Mouse (Mus musculus) thymus, adult 2 months (tissue): ENCODE data around the gene Plaa. TPM values are rescaled to one million over a fixed set of nuclear protein-coding genes. Genes with fewer than 3 reads are reported as not detected.

Source experiments
- DNase-seq: peaks from one replicate; pipeline ENCODE4 v3.0.0; 2021
- H3K27ac ChIP-seq: fragments of 200-500 bp; 2 replicates; pipeline ENCODE4 v1.5.1; 2012; ENCODE audit warnings: low read length, control low read depth; ENCODE audit not compliant: control insufficient read depth, insufficient read depth
- H3K27me3 ChIP-seq: fragments of 200-500 bp; 2 replicates; pipeline ENCODE4 v1.6.1; 2012; ENCODE audit warnings: mild to moderate bottlenecking, low read length, moderate library complexity, mixed read lengths; ENCODE audit not compliant: control insufficient read depth, insufficient read depth
- H3K36me3 ChIP-seq: fragments of 200-500 bp; 2 replicates; pipeline ENCODE4 v1.6.1; 2012; ENCODE audit warnings: mild to moderate bottlenecking, low read length, moderate library complexity; ENCODE audit not compliant: control insufficient read depth, insufficient read depth
- H3K4me1 ChIP-seq: fragments of 200-500 bp; replicated peaks from 2 replicates; pipeline ENCODE4 v1.6.1; 2012; ENCODE audit warnings: low read length; ENCODE audit not compliant: control insufficient read depth, insufficient read depth
- H3K4me3 ChIP-seq: fragments of 200-500 bp; 2 replicates; pipeline ENCODE4 v1.5.1; 2012; ENCODE audit warnings: mild to moderate bottlenecking, low read length, control low read depth, moderate library complexity; ENCODE audit not compliant: control insufficient read depth, insufficient read depth
- CTCF ChIP-seq: fragments of 200-500 bp; IDR thresholded peaks from 2 replicates; pipeline ENCODE4 v1.5.1; 2012; ENCODE audit warnings: mild to moderate bottlenecking, control low read depth, low read length, moderate library complexity, borderline replicate concordance; ENCODE audit not compliant: control insufficient read depth, poor library complexity, insufficient read depth; ENCODE audit errors: extremely low read depth
- POLR2A ChIP-seq: fragments of 200-500 bp; IDR thresholded peaks from 2 replicates; pipeline ENCODE4 v1.6.1; 2012; ENCODE audit warnings: mild to moderate bottlenecking, low read length, control low read depth, moderate library complexity; ENCODE audit not compliant: control insufficient read depth, poor library complexity, insufficient read depth; ENCODE audit errors: extremely low read depth
- WGBS: fragments of 180-500 bp; shearing (Covaris S2); methylation state at CpG from one replicate; pipeline ENCODE4 v1.1.7; 2018; 5-methylcytosine and 5-hydroxymethylcytosine counted together
- polyA plus RNA-seq: library from polyadenylated mRNA; depleted of rRNA; stranded (reverse); fragments of >200 nt; gene quantifications from 2 replicates; pipeline ENCODE4 v1.2.3, GENCODE M21; 2012; rRNA removed

The Plaa gene
- polyA plus RNA-seq, 1 experiment, result 89.9 TPM

DNA sequence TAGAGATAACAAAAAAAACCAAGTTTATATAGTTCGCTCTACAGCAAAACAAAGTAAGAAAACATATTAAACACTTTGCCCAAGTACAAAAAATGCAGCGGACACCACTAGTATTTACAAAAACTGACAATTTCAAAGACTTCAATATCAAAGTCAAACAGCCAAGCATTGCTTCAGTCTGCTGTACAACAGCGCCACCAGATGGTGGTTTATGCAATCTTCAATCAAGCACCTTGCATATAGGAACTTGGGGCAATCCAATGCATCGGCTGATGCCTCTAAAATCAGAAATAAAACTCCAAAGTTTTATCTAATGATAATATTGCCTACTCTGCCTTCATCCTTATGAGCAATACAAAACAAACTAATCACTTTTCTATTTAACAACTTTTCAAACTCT lies 85.4 kb downstream of the Plaa start:
- no peak for TF ChIP-seq CTCF
- TF ChIP-seq POLR2A, result no peak
- peak; percentile 19 for DNase-seq

More for the DNA sequence above, 85.4 kb downstream of the Plaa start:
- H3K27me3 ChIP-seq, result no peaks in the 10 kb centered on the region
- H3K27ac ChIP-seq, result no peak overlapping the region
- H3K4me3 ChIP-seq, result no peak overlapping the region
- H3K4me1 ChIP-seq, result no peaks in the 10 kb centered on the region
- 77% methylated on average over 4 of the region's 4 CpGs for WGBS
- H3K36me3 ChIP-seq, result no peaks in the 10 kb centered on the region

Other genes with a start within 250 kb of the Plaa start
- gene Gm10306, start 46.7 kb downstream of the Plaa start, polyA plus RNA-seq, result not detected in 2 replicates
- gene Caap1, start 46.4 kb downstream of the Plaa start, polyA plus RNA-seq, result 6.1 and 11.1 TPM in 2 replicates
- 0.55 and 1.0 TPM in 2 replicates for gene Ift74, start 11.2 kb upstream of the Plaa start, polyA plus RNA-seq
- not detected in 2 replicates for gene Lrrc19, start 46.9 kb upstream of the Plaa start, polyA plus RNA-seq
- 1.0 and 1.8 TPM in 2 replicates for gene Tek, start 136.0 kb upstream of the Plaa start, polyA plus RNA-seq